Mouse (Mus musculus): ENCODE results near the gene Zfp81.
"Not testable (repeated sequence)": the region's sequence is repeated elsewhere in the genome, so short reads cannot be mapped to it uniquely, and the experiment has no call there.

Zfp81 gene

DNA sequence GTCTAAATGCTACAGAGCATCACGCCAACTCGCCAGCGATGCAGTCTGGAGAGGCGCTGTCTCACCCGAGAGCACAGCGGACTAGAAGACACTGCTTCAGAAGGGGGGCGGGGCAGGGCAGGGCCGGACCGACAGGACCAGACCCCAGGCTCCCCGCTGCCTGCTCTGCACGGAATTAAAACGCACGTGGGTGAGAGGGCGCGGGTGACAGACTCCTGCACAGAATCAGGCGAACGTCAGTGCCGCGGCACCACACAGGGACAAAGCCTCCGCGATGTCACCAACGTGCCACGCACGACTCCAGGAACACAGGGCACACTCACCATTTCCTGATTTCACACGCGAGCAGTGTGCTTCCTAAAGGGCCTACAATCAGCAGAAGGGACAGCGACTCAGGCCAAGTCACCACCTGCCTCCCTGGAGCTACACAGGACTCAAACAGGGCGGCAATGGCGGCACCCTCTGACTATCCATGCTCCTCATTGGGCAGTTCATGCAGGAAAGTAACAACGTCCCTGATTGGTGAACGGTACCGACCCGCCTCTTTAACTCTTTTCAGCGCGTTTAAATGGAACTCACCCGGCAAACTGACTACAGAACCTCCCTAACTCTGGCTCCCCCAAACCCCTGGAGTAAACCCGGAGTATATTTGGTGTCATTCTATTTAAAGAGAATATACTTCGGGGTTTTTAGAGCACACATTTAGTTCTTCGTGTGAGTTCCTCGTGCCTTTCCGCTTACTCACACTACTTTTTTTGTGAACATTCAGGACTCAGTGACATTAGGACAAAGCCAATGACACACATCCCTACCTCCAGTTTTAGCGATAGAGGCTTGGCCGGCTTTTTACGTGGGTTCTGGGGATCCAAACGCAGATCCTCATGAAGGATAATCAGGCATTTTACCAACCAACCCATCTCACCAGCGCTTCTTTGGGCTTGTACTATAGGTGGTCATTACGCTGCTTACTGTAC lies at the start of gene Zfp81:
TSS of gene Zfp81 (minus strand) at position 468 of the 974 bp plus-strand sequence.
- in situ Hi-C loops (cut with MboI; ENCODE audit: low sequenced_read_pairs) = no loop called here

GRCm38 (mm10) chr17:33394182-33395034 lies 35.7 kb upstream of the Zfp81 start, which contains the start of gene Zfp101:
Gene Zfp101, minus strand, starts transcription at chr17:33394641.
- in situ Hi-C loops (cut with MboI; ENCODE audit: low sequenced_read_pairs) = no loop called here

GRCm38 (mm10) chr17:33392271-33392670 lies 33.6 kb upstream of the Zfp81 start:
- in situ Hi-C loops (cut with MboI; ENCODE audit: low sequenced_read_pairs) = no loop called here

GRCm38 (mm10) chr17:33385705-33386104 lies 27.0 kb upstream of the Zfp81 start:
- in situ Hi-C loops (cut with MboI; ENCODE audit: low sequenced_read_pairs) = no loop called here

GRCm38 (mm10) chr17:33372795-33373194 lies 14.1 kb upstream of the Zfp81 start:
- in situ Hi-C loops (cut with MboI; ENCODE audit: low sequenced_read_pairs) = no loop called here

DNA sequence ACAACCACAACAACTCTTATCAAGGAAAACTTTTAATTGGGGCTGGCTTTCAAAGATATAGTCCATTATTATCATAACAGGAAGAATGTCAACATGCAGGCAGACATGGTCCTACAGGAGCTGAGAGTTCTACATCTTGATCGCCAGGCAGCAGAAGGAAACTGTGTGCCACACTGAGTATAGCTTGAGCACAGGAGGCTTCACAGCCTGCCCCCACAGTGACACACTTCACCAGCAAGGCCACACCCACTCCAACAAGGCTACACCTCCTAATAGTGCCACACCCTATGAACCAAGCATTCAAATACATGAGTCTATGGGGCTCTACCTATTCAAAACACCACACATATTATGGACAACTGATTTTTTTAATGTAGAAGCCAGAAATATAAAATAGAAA lies 5.7 kb downstream of the Zfp81 start:
- in situ Hi-C loops (cut with MboI; ENCODE audit: low sequenced_read_pairs) = no loop called here

- in situ Hi-C loops (cut with MboI; ENCODE audit: low sequenced_read_pairs) = not testable (repeated sequence)
Measured at GRCm38 (mm10) chr17:33289876-33290149, 68.9 kb downstream of the Zfp81 start.

GRCm38 (mm10) chr17:33289039-33289875 lies 69.4 kb downstream of the Zfp81 start, which contains the start of gene Zfp955b:
Gene Zfp955b, plus strand, starts transcription at chr17:33289544.
- in situ Hi-C loops (cut with MboI; ENCODE audit: low sequenced_read_pairs) = not testable (repeated sequence)
